Mouse (Mus musculus): Measurements from ENCODE around the gene Sult1c2.
"Not testable (repeated sequence)": the region's sequence is repeated elsewhere in the genome, so short reads cannot be mapped to it uniquely, and the experiment has no call there.

The Sult1c2 gene

GRCm38 (mm10) chr17:53846206-53846605, at the start of gene Sult1c2:
Gene Sult1c2, minus strand, starts transcription at chr17:53846339.
- no peak for DNase-seq (ENCODE audit: low spot score in 2 of 2)

- DNase-seq (ENCODE audit: low spot score in 2 of 2): not testable (repeated sequence)
Observed at GRCm38 (mm10) chr17:53879006-53879675, 33.0 kb upstream of the Sult1c2 start.

- DNase-seq (ENCODE audit: low spot score in 2 of 2): no peak
Observed at GRCm38 (mm10) chr17:53874433-53874832, 28.3 kb upstream of the Sult1c2 start.

GRCm38 (mm10) chr17:53872192-53872591, 26.1 kb upstream of the Sult1c2 start:
- no peak for DNase-seq (ENCODE audit: low spot score in 2 of 2)

- no peak for DNase-seq (ENCODE audit: low spot score in 2 of 2)
Observed at GRCm38 (mm10) chr17:53869931-53870330, 23.8 kb upstream of the Sult1c2 start.

- no peak for DNase-seq (ENCODE audit: low spot score in 2 of 2)
Observed at GRCm38 (mm10) chr17:53865260-53865955, 19.3 kb upstream of the Sult1c2 start.

GRCm38 (mm10) chr17:53860548-53860947, 14.4 kb upstream of the Sult1c2 start:
- no peak for DNase-seq (ENCODE audit: low spot score in 2 of 2)

- DNase-seq (ENCODE audit: low spot score in 2 of 2): no peak
Observed at GRCm38 (mm10) chr17:53854992-53855391, 8.9 kb upstream of the Sult1c2 start.

- peak in 1 of 2 experiments; percentile 4 for DNase-seq (ENCODE audit: low spot score in 2 of 2)
Observed at GRCm38 (mm10) chr17:53845796-53846195, 343 bp downstream of the Sult1c2 start.

- no peak for DNase-seq (ENCODE audit: low spot score in 2 of 2)
Observed at GRCm38 (mm10) chr17:53833366-53833765, 12.8 kb downstream of the Sult1c2 start.

GRCm38 (mm10) chr17:53803974-53804373, 42.2 kb downstream of the Sult1c2 start:
- not testable (repeated sequence) for DNase-seq (ENCODE audit: low spot score in 2 of 2)

GRCm38 (mm10) chr17:53783381-53783780, 62.8 kb downstream of the Sult1c2 start:
- no peak for DNase-seq (ENCODE audit: low spot score in 2 of 2)
